Mouse (Mus musculus) gonadal fat pad, adult 2 months (tissue): ENCODE data around the gene Rnf13. TPM values are rescaled to one million over a fixed set of nuclear protein-coding genes. Genes with fewer than 3 reads are reported as not detected.
"Not testable (repeated sequence)": the region's sequence is repeated elsewhere in the genome, so short reads cannot be mapped to it uniquely, and the experiment has no call there.

Experiments used
- DNase-seq: peaks from one replicate; pipeline ENCODE4 v3.0.0-alpha.2; 2012; ENCODE audit warnings: low read depth
- polyA plus RNA-seq: library from polyadenylated mRNA; depleted of rRNA; stranded (reverse); fragments of >200 nt; gene quantifications from 2 replicates; pipeline ENCODE4 v1.2.3, GENCODE M21; 2012; rRNA removed

The Rnf13 gene
- polyA plus RNA-seq: 51.8 and 63.8 TPM in 2 replicates

GRCm38 (mm10) chr3:57735511-57736370 is at the start of gene Rnf13:
Gene Rnf13 (plus strand): TSS chr3:57736062.
- DNase-seq: peak; percentile 75

GRCm38 (mm10) chr3:57691772-57692171 is 44.1 kb upstream of the Rnf13 start:
- no peak for DNase-seq

GRCm38 (mm10) chr3:57692719-57693118 is 43.1 kb upstream of the Rnf13 start, which contains the start of gene Ankub1:
Gene Ankub1 (minus strand): TSS chr3:57692799.
- DNase-seq: no peak

- no peak for DNase-seq
Observed at GRCm38 (mm10) chr3:57696249-57696648, 39.6 kb upstream of the Rnf13 start.

- no peak for DNase-seq
Observed at GRCm38 (mm10) chr3:57696779-57697178, 39.1 kb upstream of the Rnf13 start.

- DNase-seq: no peak
Observed at GRCm38 (mm10) chr3:57714151-57714550, 21.7 kb upstream of the Rnf13 start.

GRCm38 (mm10) chr3:57732206-57732915 is 3.5 kb upstream of the Rnf13 start:
- no peak for DNase-seq

GRCm38 (mm10) chr3:57736419-57737095 is 695 bp downstream of the Rnf13 start:
- no peak for DNase-seq

- DNase-seq: no peak
Observed at GRCm38 (mm10) chr3:57739830-57740229, 4.0 kb downstream of the Rnf13 start.

- DNase-seq: no peak
Observed at GRCm38 (mm10) chr3:57748576-57749267, 12.9 kb downstream of the Rnf13 start.

GRCm38 (mm10) chr3:57776915-57777314 is 41.1 kb downstream of the Rnf13 start:
- no peak for DNase-seq

- no peak for DNase-seq
Observed at GRCm38 (mm10) chr3:57788472-57788871, 52.6 kb downstream of the Rnf13 start.

- DNase-seq: no peak
Observed at GRCm38 (mm10) chr3:57789005-57789962, 53.4 kb downstream of the Rnf13 start.

- no peak for DNase-seq
Observed at GRCm38 (mm10) chr3:57791104-57791503, 55.2 kb downstream of the Rnf13 start.

- not testable (repeated sequence) for DNase-seq
Observed at GRCm38 (mm10) chr3:57795071-57795470, 59.2 kb downstream of the Rnf13 start.

- DNase-seq: no peak
Observed at GRCm38 (mm10) chr3:57815447-57815846, 79.6 kb downstream of the Rnf13 start.

GRCm38 (mm10) chr3:57825866-57826265 is 90.0 kb downstream of the Rnf13 start:
- no peak for DNase-seq

GRCm38 (mm10) chr3:57833585-57833984 is 97.7 kb downstream of the Rnf13 start:
- DNase-seq: no peak

- DNase-seq: no peak
Observed at GRCm38 (mm10) chr3:57836911-57837310, 101.0 kb downstream of the Rnf13 start.

- no peak for DNase-seq
Observed at GRCm38 (mm10) chr3:57843775-57844174, 107.9 kb downstream of the Rnf13 start.
